Mouse (Mus musculus) small intestine, adult 2 months (tissue): Measurements from ENCODE around the gene Sfn.

Experiments
- CTCF ChIP-seq: fragments of 200-500 bp; IDR thresholded peaks from 2 replicates; pipeline ENCODE4 v1.5.1; 2012; ENCODE audit warnings: low read depth, mild to moderate bottlenecking, control low read depth, inconsistent platforms, low read length, moderate library complexity, mixed read lengths; ENCODE audit not compliant: insufficient replicate concordance, insufficient read length; ENCODE audit errors: extremely low read depth
- POLR2A ChIP-seq: fragments of 200-500 bp; IDR thresholded peaks from 2 replicates; pipeline ENCODE4 v1.6.1; 2012; ENCODE audit warnings: low read depth, mild to moderate bottlenecking, control low read depth, inconsistent platforms, low read length, moderate library complexity

DNA sequence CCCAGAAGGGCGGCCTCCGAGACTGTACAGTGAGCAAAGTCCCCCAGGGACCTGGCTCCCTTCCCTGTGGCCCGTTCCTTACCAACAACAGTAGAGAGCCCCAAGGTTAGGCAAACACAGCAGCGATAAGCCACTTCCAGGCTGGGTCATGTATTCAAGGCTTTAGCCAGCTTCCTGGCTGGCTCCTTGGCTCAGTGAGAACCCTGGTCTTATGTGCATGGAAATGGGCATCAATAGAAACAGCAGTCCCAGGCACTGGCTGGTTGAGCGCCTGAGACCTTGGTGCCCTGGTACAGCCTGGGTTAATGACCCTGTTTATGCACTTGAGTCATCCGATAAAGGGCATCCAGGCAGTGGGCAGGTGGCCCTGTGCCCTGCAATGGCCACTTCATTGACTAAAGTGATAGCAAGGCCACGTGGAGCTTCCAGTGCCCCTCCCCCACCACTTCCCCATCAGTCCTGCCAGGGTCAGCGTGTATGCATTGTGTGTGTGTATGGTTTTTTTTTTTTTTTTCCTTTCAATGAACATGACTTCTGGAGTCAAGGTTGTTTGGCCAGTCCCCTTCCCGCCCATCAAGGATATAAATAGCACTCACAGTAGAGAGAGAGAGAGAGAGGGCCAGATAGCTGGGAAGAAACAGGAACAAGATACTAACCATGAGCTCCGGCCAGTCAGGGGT, 49.1 kb downstream of the Sfn start, which contains the start of gene Nr0b2:
- no peak for TF ChIP-seq CTCF
- no peak; the same call in 1 of the 2 replicates for TF ChIP-seq POLR2A
